Mouse (Mus musculus) spleen, adult 12 weeks (tissue): ENCODE data around the gene Ipo5.

ENCODE experiments used
- DNase-seq: peaks from one replicate; pipeline ENCODE4 v3.0.0; 2022; ENCODE audit warnings: low spot score

Gene Ipo5

GRCm38 (mm10) chr14:120910733-120911324 lies at the start of gene Ipo5:
Gene Ipo5, plus strand, starts transcription at chr14:120911224.
- peak; percentile 91 for DNase-seq

DNA sequence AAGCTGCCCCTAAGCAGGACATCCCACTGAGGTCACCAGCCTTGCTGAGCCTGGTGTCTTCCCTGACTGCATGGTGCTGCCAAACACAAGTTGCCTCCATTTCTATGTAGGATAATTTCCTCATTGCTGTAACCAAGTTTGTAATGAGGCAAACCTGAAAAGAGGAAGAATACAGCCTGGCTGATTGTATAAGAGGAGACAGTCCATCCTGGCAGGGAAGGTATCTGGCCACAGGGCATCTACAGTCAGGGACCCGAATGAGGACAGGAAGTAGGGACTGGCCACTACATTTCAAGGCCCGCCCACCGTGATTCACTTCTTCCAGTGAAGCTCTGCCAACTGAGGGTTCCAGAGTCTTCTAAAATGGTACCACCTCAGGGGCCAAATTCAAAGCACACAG lies 47.8 kb upstream of the Ipo5 start:
- DNase-seq, result no peak

DNA sequence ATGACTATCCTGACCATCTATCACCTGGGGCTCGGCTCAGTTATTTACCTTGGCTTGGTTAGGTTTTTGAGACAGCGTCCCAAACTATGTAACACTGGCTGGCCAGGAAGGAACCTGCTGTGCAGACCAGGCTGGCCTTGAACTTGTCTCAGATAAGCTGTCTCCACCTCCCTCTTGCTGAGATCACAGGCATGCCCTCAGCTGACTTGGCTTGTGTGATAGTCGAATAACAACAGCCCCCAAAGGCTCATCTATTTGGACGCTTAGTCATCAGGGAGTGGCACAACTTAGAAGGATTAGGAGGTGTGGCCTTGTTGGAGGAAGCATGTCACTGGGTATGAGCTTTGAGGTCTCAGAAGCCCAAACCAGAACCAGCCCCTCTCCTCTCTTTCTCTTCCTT lies 46.1 kb upstream of the Ipo5 start:
- no peak for DNase-seq

DNA sequence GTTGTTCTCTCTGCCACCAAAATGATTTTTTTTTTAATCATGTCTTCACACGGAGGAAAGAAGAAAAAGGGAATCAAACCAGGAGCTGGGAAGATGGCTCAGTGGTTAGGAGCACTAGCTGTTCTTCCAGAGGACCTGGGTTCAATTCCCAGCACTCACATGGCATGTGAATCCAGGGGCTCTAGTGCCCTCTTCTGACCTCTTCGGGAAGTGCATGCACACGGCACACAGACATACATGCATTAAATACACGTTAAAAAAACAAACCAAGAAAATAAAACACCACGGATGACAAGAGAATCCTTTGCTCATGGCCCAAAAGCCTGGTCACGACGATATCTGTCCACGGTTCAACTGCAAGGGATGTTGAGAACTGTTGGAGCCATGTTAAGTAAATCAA lies 44.5 kb upstream of the Ipo5 start:
- DNase-seq, result no peak

GRCm38 (mm10) chr14:120867121-120867520 lies 43.9 kb upstream of the Ipo5 start:
- no peak for DNase-seq

GRCm38 (mm10) chr14:120868494-120868893 lies 42.5 kb upstream of the Ipo5 start:
- DNase-seq, result no peak

GRCm38 (mm10) chr14:120870736-120871135 lies 40.3 kb upstream of the Ipo5 start:
- DNase-seq, result no peak

GRCm38 (mm10) chr14:120874397-120874796 lies 36.6 kb upstream of the Ipo5 start:
- DNase-seq, result no peak

GRCm38 (mm10) chr14:120875144-120875543 lies 35.9 kb upstream of the Ipo5 start:
- no peak for DNase-seq

DNA sequence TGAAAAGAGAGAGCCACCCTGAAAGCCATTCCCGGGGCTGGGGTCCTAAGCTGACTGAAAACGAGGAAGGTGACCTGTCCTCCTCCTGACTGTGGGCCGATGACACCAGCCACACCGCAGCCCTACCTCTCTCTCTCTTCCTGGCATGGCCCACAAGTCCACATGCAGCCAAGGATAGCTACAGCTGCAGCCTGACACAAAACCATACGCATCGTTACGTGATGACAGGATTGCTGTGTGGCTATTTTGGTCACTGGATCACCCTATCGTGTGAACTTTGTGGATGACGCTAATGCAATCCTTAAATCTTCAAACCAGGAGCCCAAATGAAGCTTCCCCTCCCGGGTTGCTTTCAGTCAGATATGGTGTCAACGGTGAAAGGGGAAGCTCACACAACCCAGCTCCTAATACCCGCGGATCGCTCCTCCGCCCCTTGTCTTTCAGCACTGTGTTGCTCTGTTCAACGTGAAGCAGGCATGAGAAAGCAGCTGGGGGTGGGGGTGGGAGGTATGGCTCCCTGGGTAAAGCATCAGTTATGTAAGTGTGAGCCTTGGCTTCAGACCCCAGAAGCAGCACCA lies 35.1 kb upstream of the Ipo5 start:
- no peak for DNase-seq

DNA sequence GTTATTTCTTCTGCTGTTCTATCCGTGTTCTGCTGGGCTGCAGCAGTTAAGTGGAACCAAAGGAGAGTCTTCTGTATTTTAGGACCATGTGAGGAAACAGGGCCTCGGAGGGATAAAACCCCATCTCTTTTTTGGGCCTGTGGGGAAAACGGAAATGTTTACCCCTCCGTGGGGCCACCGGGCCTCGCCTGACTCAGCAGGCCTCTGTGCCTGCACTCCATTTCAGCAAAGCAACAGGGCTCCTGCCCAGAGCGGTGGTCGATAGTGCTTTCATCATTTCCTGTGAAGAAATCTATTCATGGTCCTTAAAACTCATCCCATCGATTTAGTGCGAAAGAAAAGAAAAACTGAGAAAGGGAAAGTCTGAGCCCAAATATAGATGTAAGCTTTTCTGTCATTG lies 33.9 kb upstream of the Ipo5 start:
- no peak for DNase-seq

DNA sequence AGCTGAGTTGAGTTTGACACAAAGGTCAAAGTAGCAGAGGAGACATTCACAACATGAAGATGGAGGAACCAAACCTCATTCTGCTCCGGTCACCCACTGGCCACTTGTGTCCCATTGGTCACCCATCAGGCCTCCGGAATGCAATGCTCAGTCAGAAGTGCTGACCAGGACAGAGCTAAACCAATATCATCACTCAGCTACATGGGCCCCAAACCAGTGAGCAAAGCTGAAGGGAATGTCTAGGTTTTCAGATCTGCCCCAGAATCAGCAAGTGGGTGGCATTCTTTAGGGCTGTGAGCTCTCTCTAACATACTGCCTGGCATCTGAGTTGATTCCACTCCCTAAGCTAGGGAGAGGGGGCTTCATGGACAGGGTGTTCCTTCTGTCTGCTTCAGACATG lies 32.0 kb upstream of the Ipo5 start:
- DNase-seq, result no peak

GRCm38 (mm10) chr14:120880601-120881000 lies 30.4 kb upstream of the Ipo5 start:
- DNase-seq, result no peak

- DNase-seq, result no peak
Observed at GRCm38 (mm10) chr14:120881054-120881453, 30.0 kb upstream of the Ipo5 start.

GRCm38 (mm10) chr14:120888681-120889080 lies 22.3 kb upstream of the Ipo5 start:
- DNase-seq, result no peak

DNA sequence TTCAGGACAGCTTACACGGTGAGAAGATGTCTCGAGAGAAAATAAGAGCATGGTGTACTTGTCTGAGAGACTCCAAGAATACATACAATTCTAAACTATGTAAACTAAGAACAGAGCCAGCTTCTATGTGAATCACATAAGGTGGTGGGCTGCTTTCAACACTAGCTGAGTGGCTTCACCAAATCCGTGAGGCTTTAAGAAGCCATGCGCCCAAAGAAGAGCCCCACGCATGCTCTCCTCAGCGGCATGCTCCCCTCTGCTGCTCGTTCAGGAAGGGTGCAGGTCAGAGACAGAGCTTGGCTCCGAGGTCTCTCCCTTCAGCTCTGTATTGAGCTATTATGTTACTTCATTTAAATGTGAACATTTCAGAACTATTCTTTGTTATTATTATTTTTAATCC lies 18.7 kb upstream of the Ipo5 start:
- no peak for DNase-seq

DNA sequence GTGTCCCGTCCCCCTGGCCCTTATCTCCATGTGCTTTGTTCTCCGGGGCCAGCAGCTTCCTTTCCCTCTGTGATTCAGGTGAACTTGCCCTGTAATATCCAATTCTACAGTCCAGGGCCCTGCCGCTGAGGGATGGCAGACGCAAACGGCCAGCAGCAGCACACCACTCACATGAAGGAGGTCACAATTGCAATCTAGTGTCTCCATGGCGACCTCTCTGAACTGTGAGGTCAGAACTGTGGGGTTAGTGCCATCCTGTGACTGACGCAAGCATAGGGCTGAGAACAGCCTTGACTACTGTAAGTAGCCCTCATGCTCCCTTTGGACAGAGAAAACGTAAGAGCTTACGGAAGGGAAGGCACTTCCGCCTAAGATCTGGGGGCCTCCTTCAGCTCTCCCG lies 14.4 kb upstream of the Ipo5 start:
- no peak for DNase-seq

- DNase-seq, result no peak
Observed at GRCm38 (mm10) chr14:120898876-120899275, 12.1 kb upstream of the Ipo5 start.

- DNase-seq, result no peak
Observed at GRCm38 (mm10) chr14:120909396-120909795, 1.6 kb upstream of the Ipo5 start.

DNA sequence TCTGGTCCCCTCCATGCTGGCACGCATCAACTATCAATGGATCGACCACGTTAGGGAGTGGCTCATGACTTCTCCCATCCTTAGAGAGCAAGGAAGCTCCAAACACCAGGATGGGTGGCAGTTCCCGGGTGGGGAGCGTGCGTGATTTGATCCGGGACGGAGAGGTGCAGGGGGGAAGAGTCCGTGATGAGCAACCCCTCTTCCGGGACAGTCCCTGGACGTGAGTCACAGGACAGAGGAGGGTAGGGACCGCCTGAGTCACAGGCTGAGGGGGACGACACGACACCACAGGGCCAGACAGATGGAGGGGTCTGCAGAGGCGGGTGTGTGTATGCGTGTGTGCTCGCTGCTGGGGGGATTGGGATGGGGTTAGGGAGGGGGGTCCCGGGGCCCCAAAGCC lies 704 bp upstream of the Ipo5 start:
- DNase-seq, result peak; percentile 35

- peak; percentile 1 for DNase-seq
Observed at GRCm38 (mm10) chr14:120911388-120911901, 421 bp downstream of the Ipo5 start.

DNA sequence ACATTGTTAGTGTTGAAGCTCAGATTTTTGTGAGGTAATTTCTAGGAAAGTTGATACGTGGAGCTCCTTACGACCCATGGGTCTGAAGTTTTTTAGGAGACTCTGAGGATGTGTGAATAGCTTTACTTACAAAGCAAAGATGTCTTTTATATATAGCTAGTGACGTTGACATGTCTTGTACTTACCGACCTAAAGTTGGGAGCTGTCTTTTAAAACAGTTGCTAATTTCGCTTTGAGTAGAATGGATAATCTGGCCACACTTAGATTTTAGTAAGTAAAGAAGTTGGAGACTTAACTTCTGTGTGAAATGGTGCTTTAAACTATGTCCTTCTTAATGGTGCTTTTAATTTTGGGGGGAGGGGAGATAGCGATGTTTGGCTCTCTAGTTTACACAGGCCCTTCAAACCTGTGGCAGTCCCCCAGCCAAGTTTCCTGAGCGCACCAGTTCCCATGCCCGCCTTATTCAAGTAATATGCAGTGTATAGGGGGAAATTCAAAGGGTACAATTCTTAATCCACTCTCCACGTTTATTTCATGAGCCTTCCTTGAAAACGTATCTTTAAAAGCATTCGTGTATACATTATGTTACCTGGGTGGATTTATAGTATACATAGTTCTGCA lies 1.2 kb downstream of the Ipo5 start:
- DNase-seq, result no peak

DNA sequence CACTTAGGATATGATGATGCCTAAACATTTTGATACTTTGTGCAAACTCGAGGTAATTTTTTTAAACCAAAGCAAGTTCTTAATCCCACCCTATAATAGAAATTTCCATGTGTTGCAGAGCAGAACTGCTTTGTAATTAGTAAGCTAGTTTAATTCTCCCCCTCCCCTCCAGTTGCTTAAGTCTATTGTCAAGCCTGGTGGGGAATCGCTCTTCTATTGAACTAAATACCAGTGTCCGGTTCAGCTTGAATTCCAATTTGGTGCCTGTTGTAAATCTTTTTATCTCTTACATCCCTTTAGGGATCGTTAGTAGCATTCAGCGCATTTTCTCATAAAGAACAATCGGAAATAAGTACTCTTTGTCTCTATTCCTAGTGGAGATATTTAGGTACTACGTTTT lies 1.9 kb downstream of the Ipo5 start:
- no peak for DNase-seq

- DNase-seq, result no peak
Observed at GRCm38 (mm10) chr14:120921805-120922204, 10.8 kb downstream of the Ipo5 start.
